Mouse (Mus musculus): Measurements from ENCODE around the gene Pop7.

Gene Pop7

DNA sequence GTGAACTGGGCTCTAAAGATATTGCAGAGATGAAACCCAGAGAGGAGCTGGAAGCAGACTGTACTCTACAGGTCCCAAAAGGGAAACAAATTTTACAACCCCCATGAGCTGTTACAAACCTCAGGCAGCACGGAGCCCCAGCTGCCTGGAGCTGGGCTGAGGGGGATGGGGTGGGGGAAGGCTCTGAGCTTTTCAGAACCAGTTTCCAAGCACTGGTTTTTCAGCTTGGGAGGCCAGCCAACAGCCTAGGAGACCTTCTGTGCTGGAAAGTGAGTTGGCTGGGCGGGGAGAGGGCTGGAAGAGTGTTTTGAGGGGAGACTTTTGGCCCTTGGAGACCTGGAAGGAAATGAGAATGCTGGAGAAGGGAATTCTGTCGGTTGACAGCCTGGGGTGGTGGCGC, 10.8 kb downstream of the Pop7 start:
- no peak for DNase-seq (ENCODE audit: low spot score)

GRCm38 (mm10) chr5:137487616-137488015, 14.7 kb downstream of the Pop7 start:
- DNase-seq (ENCODE audit: low spot score), result no peak

- DNase-seq (ENCODE audit: low spot score), result no peak
Observed at GRCm38 (mm10) chr5:137485851-137486155, 16.5 kb downstream of the Pop7 start.

DNA sequence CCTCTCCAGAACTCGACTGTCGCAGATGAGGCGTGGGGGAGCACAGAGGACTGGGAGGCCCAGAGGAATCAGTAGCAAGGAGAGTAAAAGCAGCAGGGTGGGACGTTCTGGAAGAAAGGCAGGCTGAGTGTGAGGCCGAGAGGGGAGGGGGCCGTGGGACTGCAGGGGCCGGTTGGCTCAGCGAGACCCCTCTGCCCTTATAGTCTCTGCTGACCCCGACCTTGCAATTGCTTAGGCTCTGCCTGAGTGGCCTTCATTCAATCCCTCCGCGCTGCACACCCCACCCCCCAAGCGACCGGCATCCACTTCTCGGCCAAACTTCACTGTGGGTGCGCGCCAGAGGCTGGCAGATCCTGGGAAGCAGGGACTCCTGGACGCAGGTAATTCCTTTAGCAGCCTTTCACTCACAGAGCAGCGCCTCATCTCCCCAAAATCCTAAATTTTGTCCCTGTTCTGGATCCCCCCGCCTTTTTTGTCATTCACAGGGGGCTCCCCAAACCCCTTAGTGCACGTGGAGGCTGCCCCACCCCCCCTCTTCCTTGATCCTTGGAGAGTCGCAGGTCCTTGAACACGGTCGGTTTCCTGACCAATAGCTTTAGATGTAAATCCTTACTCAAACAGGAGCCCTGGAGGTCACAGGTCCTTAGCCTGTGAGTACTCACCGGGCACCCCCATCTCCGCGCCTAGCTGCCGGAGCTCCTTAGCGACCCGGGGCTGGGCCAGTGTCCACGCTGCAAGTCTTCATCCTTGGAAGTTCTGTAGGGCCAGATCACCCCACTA, 17.1 kb downstream of the Pop7 start:
- no peak for DNase-seq (ENCODE audit: low spot score)

GRCm38 (mm10) chr5:137481897-137482296, 20.4 kb downstream of the Pop7 start:
- no peak for DNase-seq (ENCODE audit: low spot score)

DNA sequence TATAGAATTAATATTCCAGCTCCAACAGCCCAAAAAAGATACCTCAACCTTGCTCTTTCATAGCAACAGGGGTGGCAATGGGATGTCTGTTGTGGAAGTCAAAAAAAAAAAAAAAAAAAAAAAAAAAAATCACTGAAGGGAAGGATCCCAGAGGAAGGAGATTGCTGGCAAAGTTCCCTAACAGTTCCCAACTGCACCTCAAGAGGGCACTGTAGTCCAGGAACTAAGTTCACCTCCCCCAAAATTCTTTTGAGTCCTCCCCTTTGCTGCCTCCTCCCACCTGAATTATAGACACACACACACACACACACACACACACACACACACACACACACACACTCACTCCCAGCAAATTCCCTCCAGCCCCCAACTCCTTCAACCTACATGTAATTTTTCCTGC, 21.2 kb downstream of the Pop7 start:
- peak; percentile 48 for DNase-seq (ENCODE audit: low spot score)

DNA sequence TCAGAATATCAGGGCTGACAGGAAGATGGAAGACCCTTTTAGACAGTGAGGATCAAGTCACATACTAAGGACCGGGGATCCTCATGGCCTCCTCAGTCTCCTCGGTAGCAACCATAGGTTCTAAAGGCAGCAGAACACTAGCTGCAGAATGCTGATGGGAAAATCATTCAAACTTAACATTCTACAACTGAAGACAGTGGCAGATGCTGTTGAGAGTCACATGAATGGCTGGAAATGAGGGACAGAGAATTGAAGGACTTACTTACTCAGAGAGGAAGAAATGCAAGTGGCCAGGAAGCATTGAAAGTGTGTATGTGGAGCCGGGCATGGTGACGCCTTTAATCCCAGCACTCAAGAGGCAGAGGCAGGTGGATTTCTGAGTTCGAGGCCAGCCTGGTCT, 25.4 kb downstream of the Pop7 start, which contains the start of gene Zan:
TSS of gene Zan (minus strand) at position 101 of the 400 bp plus-strand sequence.
- DNase-seq (ENCODE audit: low spot score), result no peak

- no peak for DNase-seq (ENCODE audit: low spot score)
Observed at GRCm38 (mm10) chr5:137474351-137474750, 28.0 kb downstream of the Pop7 start.

GRCm38 (mm10) chr5:137472252-137472904, 29.9 kb downstream of the Pop7 start:
- DNase-seq (ENCODE audit: low spot score), result no peak

DNA sequence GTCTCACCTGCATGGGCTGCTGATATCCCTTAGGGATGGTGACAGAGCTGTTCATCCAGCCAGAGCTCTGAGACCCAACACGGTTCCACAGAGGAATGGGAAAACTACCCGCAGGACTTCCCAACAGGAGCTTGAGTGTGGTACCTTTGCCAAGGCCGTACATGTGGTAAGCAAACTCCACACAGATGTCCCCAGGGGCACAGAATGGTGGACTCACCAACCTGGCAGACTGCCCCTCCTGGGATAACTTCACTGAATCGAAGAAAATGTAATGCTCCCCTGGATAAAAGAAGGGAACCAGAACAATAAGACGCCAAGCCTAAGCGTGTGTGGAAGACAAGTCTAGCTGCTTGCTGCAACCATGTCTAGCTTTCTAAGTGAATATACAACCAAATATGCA, 35.4 kb downstream of the Pop7 start:
- DNase-seq (ENCODE audit: low spot score), result no peak

GRCm38 (mm10) chr5:137465049-137465448, 37.3 kb downstream of the Pop7 start:
- DNase-seq (ENCODE audit: low spot score), result no peak

DNA sequence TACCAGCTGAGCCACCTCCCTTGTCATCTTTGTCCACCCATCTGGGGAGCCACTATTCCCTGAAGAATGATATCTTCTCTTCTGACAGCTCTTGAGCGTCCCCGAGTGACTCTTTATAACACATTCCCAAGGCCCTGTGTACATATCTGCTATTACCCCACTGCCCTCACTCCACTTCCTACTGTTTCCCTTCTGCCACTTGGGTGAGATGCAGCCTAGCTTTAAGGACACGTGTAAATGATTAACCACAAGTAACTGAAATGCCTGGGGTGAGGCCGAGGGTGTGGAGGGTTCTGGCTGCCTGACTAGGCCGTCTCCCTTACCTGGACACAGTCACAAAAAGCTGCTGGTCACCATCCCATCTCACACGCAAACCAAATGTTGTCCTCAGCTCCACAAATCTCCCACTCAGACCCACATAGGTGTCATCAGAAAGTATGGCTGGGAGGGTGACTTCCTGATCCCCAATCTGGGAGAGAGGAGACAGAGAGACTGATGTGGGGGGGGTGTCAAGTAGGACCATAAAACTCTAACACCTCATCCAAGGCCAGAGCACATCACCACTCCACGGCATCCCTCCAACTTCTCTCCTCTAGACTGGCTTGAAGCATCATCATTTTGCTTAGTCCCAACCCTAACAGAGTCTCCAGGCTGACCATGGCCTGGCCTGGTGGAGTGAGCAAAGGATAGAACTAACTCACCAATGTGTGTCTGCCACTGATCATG, 46.3 kb downstream of the Pop7 start:
- DNase-seq (ENCODE audit: low spot score), result no peak

GRCm38 (mm10) chr5:137455206-137455605, 47.1 kb downstream of the Pop7 start:
- no peak for DNase-seq (ENCODE audit: low spot score)
